Mouse (Mus musculus) embryonic facial prominence, embryonic 11.5 days (tissue): Measurements from ENCODE around the gene Ntrk2. TPM values are rescaled to one million over a fixed set of nuclear protein-coding genes. Genes with fewer than 3 reads are reported as not detected.

Source experiments
- ATAC-seq: fragments of 200-750 bp; cut with Nextera tagmentation; replicated peaks from 2 replicates; pipeline ENCODE4 v1.8.0; 2017; ENCODE audit warnings: low read depth; ENCODE audit not compliant: insufficient number of reproducible peaks, low FRiP score, low TSS enrichment
- DNase-seq: peaks from one replicate; pipeline ENCODE4 v3.0.0-alpha.2; 2015; ENCODE audit warnings: low spot score
- H3K27ac ChIP-seq: fragments of 300-500 bp; sonication (generic); replicated peaks from 2 replicates; pipeline ENCODE4 v1.5.1; 2014; ENCODE audit warnings: mild to moderate bottlenecking, low read depth, low read length, control low read depth
- H3K27me3 ChIP-seq: fragments of 300-500 bp; sonication (generic); 2 replicates; pipeline ENCODE4 v1.6.1; 2014; ENCODE audit warnings: mild to moderate bottlenecking, low read length, moderate library complexity, mixed read lengths; ENCODE audit not compliant: control insufficient read depth, insufficient read depth
- H3K36me3 ChIP-seq: fragments of 300-500 bp; sonication (generic); replicated peaks from 2 replicates; pipeline ENCODE4 v1.6.1; 2014; ENCODE audit warnings: low read depth, mild to moderate bottlenecking, low read length, moderate library complexity, mixed read lengths; ENCODE audit not compliant: control insufficient read depth, insufficient read depth
- H3K4me1 ChIP-seq: fragments of 300-500 bp; sonication (generic); 2 replicates; pipeline ENCODE4 v1.6.1; 2014; ENCODE audit warnings: low read length, mixed read lengths; ENCODE audit not compliant: control insufficient read depth, insufficient read depth
- H3K4me2 ChIP-seq: fragments of 300-500 bp; sonication (generic); 2 replicates; pipeline ENCODE4 v1.6.1; 2014; ENCODE audit warnings: low read depth, mild to moderate bottlenecking, control low read depth, low read length, moderate library complexity
- H3K4me3 ChIP-seq: fragments of 300-500 bp; sonication (generic); 2 replicates; pipeline ENCODE4 v1.5.1; 2014; ENCODE audit warnings: low read depth, low read length, control low read depth
- H3K9ac ChIP-seq: fragments of 300-500 bp; sonication (generic); replicated peaks from 2 replicates; pipeline ENCODE4 v1.6.1; 2014; ENCODE audit warnings: mild to moderate bottlenecking, control low read depth, low read length
- H3K9me3 ChIP-seq: fragments of 300-500 bp; sonication (generic); replicated peaks from 2 replicates; pipeline ENCODE4 v1.6.1; 2016; ENCODE audit warnings: mild to moderate bottlenecking, low read length, inconsistent platforms, mixed read lengths; ENCODE audit not compliant: control insufficient read depth
- WGBS: fragments of 180-500 bp; shearing (Covaris S2); extraction: QIAGEN DNeasy Blood & Tissue Kit; methylation state at CpG from one replicate; pipeline ENCODE4 v1.1.7; 2014; 5-methylcytosine and 5-hydroxymethylcytosine counted together
- polyA plus RNA-seq: library from polyadenylated mRNA; unstranded; fragments of >200 nt; fragmentation: Nextera tagmentation; extraction: Ambion mirVana; gene quantifications from 2 replicates; pipeline ENCODE4 v1.2.1, GENCODE M21; 2014

Gene Ntrk2
- polyA plus RNA-seq, 1 experiment from 2014 or later: 13.6 TPM

GRCm38 (mm10) chr13:59076489-59076888 is 270.1 kb downstream of the Ntrk2 start:
- Histone ChIP-seq H3K4me1 (no peaks in the 10 kb centered on the region), H3K9me3 (no peaks in the 10 kb centered on the region), H3K9ac (no peak overlapping the region), H3K27me3 (no peaks in the 10 kb centered on the region; the same call in 1 of the 2 replicates), H3K4me3 (no peak overlapping the region), H3K36me3 (no peaks in the 10 kb centered on the region), H3K4me2 (no peak overlapping the region), H3K27ac (no peak overlapping the region)
- WGBS: 76% methylated on average over 4 of the region's 4 CpGs
- ATAC-seq: no peak
- no peak for DNase-seq

- Histone ChIP-seq H3K27me3 (no peaks in the 10 kb centered on the region), H3K4me3 (no peak overlapping the region), H3K36me3 (no peaks in the 10 kb centered on the region), H3K4me2 (no peak overlapping the region), H3K27ac (no peak overlapping the region), H3K9ac (no peak overlapping the region), H3K9me3 (no peaks in the 10 kb centered on the region), H3K4me1 (no peaks in the 10 kb centered on the region)
- ATAC-seq: no peak
- WGBS: 52% methylated on average over 7 of the region's 7 CpGs
- peak; percentile 38 for DNase-seq
Observed at GRCm38 (mm10) chr13:59079761-59080461, 273.5 kb downstream of the Ntrk2 start.

GRCm38 (mm10) chr13:59080468-59080867 is 274.1 kb downstream of the Ntrk2 start:
- no peaks in the 10 kb centered on the region for H3K9me3 ChIP-seq
- ATAC-seq: no peak

GRCm38 (mm10) chr13:59089016-59089415 is 282.6 kb downstream of the Ntrk2 start:
- Histone ChIP-seq H3K9me3 (no peaks in the 10 kb centered on the region), H3K9ac (no peak overlapping the region), H3K27ac (no peak overlapping the region), H3K36me3 (no peaks in the 10 kb centered on the region), H3K4me3 (no peak overlapping the region), H3K4me2 (no peak overlapping the region), H3K4me1 (no peaks in the 10 kb centered on the region), H3K27me3 (no peaks in the 10 kb centered on the region)
- 85% methylated on average over 4 of the region's 4 CpGs for WGBS
- DNase-seq: no peak
- ATAC-seq: no peak

More at GRCm38 (mm10) chr13:59080468-59080867, 274.1 kb downstream of the Ntrk2 start:
- WGBS: 75% methylated on average over 5 of the region's 5 CpGs
- DNase-seq: no peak
- no peak overlapping the region for H3K4me2 ChIP-seq
- H3K27me3 ChIP-seq: no peaks in the 10 kb centered on the region
- no peak overlapping the region for H3K4me3 ChIP-seq
- no peak overlapping the region for H3K27ac ChIP-seq
- H3K36me3 ChIP-seq: no peaks in the 10 kb centered on the region
- no peak overlapping the region for H3K9ac ChIP-seq
- no peaks in the 10 kb centered on the region for H3K4me1 ChIP-seq

- WGBS: 41% methylated on average over 13 of the region's 13 CpGs
- peak; percentile 43 for DNase-seq
- Histone ChIP-seq H3K4me1 (no peaks in the 10 kb centered on the region), H3K4me2 (no peak overlapping the region), H3K4me3 (no peak overlapping the region), H3K9me3 (no peaks in the 10 kb centered on the region), H3K27me3 (no peaks in the 10 kb centered on the region), H3K9ac (no peak overlapping the region), H3K27ac (no peak overlapping the region), H3K36me3 (no peaks in the 10 kb centered on the region)
- peak; percentile 59 for ATAC-seq
Observed at GRCm38 (mm10) chr13:59091138-59091971, 285.0 kb downstream of the Ntrk2 start.

GRCm38 (mm10) chr13:59092045-59092857 is 285.9 kb downstream of the Ntrk2 start:
- Histone ChIP-seq H3K36me3 (no peaks in the 10 kb centered on the region), H3K27me3 (no peaks in the 10 kb centered on the region), H3K4me2 (no peak overlapping the region), H3K4me3 (no peak overlapping the region), H3K4me1 (no peaks in the 10 kb centered on the region), H3K9ac (no peak overlapping the region), H3K27ac (no peak overlapping the region), H3K9me3 (no peaks in the 10 kb centered on the region)
- DNase-seq: peak; percentile 32
- peak; percentile 22; the same call in 1 of the 2 replicates for ATAC-seq
- WGBS: 59% methylated on average over 10 of the region's 10 CpGs

- Histone ChIP-seq H3K27me3 (no peaks in the 10 kb centered on the region), H3K4me3 (no peak overlapping the region), H3K9ac (no peak overlapping the region), H3K27ac (no peak overlapping the region), H3K36me3 (no peaks in the 10 kb centered on the region), H3K4me2 (no peak overlapping the region), H3K4me1 (no peaks in the 10 kb centered on the region), H3K9me3 (no peaks in the 10 kb centered on the region)
- DNase-seq: peak; percentile 60
- WGBS: 5% methylated on average over 4 of the region's 4 CpGs
- ATAC-seq: peak; percentile 93
Observed at GRCm38 (mm10) chr13:59092858-59093154, 286.4 kb downstream of the Ntrk2 start.
